Mouse (Mus musculus): Measurements from ENCODE around the gene Ankfy1.
"Not testable (repeated sequence)": the region's sequence is repeated elsewhere in the genome, so short reads cannot be mapped to it uniquely, and the experiment has no call there.

Gene Ankfy1

DNA sequence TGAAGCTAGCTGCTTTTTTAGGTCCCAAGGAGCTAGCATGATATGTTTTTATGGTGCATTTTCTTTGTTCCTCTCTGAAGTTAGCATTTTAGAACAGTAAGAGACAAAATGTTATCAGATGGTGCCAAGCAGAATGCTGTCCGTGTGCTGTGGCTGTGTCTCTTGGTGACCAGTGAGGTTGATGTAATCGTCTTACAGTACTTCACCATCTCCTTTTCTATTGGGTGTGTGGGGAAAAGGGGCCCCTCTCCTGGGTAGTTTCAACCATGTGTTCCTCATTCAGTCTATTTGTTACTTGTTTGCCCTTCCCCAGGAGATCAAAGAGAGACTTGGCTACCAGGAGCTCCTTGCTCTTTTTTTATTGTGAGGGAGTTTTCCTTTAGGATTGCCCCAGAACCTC lies 33.4 kb downstream of the Ankfy1 start:
- DNase-seq (ENCODE audit: low spot score in 2 of 2): no peak

DNA sequence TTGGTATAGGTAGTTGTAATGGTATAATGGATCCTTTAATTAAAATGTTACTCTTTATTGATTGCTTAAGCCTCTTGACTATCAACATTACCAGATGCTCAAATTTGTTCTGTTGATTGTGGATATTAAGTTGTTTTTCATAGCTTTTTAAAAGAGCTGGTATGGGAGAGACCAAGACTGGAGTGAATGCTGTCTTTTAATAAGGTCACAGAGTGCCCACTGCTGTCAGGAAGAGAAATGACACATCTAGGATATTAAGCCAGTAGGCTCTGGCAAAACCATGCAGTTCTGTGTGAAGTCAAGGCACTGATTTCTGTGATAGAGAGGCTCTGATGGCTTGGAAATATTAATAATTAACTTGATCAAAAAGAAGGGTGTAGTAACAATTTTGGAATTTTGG lies 34.1 kb downstream of the Ankfy1 start:
- DNase-seq (ENCODE audit: low spot score in 2 of 2): no peak

DNA sequence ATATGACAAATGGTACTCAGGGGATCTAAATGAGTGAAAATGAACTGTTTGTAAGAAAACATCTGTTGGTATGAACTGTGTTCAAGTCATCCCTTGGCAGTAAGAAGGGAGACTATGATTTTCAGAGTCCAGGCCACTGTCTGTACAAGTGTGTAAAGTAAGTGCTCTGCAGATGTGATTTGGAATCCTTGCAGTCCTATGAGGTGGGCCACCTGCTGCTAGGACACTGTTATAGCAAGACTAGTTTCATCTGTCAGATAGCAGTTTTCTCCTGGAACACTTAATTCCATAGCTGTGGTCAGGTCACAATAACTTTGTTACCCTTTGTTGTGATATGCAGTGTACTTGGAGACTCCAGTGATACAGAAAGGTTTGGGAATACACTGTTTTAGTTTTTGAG lies 36.2 kb downstream of the Ankfy1 start:
- no peak for DNase-seq (ENCODE audit: low spot score in 2 of 2)

DNA sequence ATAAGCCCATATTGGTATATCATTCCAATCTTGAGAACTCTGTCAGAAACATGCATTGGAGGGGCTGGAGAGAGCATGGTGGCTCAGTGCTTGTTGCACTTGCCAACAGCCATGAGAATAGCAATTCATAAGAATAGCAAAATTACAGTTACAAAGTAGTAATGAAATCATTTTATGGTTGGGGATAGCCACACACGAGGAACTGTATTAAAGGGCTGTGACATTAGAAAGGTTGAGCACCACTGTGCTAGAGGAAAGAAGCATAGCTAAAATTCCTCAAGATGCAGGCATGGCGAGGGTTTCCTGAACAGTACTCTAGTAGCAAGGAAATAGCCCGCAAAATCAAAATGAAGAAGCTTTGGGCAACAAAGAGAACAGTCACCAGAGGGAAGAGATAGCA lies 43.9 kb downstream of the Ankfy1 start:
- DNase-seq (ENCODE audit: low spot score in 2 of 2): no peak

DNA sequence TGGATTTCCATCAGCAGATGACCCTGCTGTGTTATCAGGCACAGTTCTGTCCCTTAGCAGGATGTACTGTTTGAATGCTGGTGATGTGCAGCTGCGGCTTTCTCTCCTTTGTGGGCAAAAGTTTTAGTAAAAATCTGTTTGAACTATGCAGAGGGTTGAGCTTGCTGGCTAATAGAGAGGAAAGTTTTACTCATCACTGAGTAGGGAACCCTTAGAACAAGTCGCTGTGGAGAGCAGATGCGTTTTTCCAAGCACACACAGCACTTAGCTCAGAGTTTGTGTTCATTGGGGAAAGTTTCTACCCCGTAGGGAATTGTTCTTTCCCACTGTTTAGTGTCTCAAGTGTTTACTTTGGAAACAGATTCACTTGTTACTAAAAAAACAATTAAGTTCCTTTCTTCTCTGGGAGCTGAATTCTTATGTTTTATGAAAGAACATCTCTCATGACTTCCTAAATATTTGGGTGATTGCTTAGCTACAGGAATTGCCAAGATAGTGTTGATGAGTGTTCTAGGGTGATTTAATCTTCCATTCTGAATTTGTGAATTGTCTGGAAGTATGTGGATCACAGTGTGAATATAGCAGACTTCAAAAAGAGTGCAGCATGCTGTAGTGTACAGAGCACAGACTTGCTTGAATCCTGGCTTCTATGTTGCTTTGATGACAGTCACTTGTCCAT lies 45.2 kb downstream of the Ankfy1 start:
- DNase-seq (ENCODE audit: low spot score in 2 of 2): no peak

DNA sequence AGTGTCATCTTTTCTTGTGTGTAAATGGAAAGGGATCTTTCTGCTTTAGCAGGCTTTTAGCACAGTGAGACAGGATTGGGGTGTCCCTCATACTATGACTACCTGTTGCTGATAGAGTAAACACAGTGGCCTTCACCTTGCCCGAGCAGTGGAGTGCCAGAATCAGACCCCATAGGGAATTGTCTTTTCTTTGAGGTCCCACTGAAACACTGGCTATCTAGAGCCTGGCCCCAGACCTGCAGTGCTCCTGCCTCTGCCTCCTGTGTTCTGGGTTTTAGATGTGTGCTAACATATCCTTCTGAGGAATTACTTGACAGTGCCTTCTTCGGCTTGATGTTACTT lies 45.7 kb downstream of the Ankfy1 start:
- DNase-seq (ENCODE audit: low spot score in 2 of 2): no peak

DNA sequence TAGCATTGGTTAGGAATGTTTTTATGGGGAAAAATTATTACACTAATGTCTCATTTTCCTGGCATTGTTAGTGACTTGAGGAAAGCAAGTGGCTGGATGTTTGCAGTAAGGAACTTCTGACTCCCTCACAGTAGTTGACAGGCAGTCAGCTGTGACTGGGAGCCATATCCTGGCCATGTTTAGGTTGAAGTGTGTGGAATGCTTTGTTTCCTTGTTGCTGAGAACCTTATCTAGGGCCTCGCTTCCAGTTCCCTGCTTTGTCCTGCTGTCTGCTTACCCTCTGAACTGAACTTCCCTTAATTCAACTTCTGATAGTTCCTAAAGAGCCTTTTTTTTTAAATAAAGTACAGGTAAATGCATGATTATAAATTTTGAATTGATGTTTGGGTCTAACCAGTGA lies 46.5 kb downstream of the Ankfy1 start:
- no peak for DNase-seq (ENCODE audit: low spot score in 2 of 2)

DNA sequence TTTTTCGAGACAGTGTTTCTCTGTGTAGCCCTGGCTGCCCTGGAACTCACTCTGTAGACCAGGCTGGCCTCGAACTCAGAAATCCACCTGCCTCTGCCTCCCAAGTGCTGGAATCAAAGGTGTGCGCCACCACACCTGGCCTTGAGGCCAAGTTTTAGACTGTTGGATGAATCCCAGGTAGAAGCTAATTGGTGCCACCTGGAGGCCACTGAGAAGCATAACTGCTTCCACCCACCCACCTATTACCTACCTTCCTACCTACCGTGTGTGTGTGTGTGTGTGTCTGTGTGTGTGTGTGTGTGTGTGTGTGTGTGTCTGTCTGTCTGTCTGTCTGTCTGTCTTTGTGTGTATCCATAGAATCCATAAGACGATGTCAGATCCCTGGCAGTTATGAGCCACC lies 47.7 kb downstream of the Ankfy1 start:
- not testable (repeated sequence) for DNase-seq (ENCODE audit: low spot score in 2 of 2)

DNA sequence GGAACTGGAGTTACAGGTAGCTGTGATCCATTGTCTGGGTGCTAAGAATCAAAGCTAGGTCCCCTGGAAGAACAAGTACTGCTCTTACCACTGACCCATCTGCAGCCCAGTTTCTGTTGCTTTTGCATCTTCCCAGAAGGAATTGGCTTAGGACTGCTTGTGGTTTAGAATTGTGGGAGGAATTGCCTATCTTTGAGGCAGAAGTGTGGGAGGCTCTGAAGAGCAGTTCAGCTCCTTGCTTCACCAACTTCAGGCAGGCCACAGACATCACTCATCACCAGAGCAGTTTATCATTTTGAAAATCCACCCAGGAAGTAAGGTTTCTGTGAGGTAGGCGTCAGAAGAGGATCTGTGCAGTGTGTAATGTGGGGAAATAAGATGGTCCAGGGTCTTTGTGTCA lies 49.2 kb downstream of the Ankfy1 start:
- no peak for DNase-seq (ENCODE audit: low spot score in 2 of 2)

DNA sequence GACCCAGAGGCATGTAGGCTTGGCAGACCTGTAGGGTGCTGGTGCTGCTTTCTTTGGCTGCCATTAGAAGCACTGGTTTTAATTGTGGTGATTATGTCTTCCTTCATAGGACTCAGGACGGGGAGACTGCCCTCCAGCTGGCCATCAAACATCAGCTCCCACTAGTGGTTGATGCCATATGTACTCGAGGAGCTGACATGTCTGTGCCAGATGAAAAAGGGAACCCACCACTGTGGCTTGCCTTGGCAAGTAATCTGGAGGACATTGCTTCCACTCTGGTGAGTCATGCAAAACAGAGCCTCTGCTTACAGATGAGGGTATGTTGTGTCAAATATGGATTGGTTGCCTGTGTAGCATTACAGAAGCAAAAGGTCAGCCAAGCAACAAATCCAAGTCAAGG lies 62.1 kb downstream of the Ankfy1 start:
- no peak for DNase-seq (ENCODE audit: low spot score in 2 of 2)

DNA sequence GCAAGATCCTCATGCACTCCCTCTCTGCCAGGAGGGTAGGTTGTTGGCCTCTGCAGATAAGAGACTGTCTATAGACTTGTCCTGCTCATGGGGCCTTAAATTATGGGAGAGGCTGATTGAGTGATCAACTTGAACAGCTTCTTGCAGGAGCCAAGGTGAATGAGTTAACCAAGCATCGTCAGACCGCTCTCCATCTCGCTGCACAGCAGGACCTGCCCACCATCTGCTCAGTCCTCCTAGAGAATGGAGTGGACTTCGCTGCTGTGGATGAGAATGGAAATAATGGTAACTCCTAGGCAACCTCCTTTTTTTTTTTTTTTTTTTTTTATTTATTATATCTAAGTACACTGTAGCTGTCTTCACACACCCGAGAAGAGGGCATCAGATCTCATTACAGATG lies 68.5 kb downstream of the Ankfy1 start:
- DNase-seq (ENCODE audit: low spot score in 2 of 2): no peak

DNA sequence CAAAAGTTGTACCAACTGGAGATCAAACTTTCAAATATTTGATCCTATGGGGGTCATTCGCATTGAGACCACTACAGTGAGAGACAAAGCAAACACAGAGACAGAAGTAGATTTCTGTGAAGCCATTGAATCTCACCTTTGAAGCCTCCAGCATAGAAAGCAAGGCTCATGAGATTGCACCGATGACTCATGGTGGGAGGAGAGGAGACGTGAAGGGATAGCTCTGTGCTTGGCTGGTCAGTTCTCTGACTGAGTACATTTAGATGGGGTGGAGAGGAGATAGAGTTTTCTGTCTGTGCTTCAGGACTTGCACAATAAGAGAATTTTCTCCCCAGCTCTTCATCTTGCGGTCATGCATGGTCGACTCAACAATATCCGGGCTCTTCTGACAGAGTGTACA lies 69.8 kb downstream of the Ankfy1 start:
- no peak for DNase-seq (ENCODE audit: low spot score in 2 of 2)

DNA sequence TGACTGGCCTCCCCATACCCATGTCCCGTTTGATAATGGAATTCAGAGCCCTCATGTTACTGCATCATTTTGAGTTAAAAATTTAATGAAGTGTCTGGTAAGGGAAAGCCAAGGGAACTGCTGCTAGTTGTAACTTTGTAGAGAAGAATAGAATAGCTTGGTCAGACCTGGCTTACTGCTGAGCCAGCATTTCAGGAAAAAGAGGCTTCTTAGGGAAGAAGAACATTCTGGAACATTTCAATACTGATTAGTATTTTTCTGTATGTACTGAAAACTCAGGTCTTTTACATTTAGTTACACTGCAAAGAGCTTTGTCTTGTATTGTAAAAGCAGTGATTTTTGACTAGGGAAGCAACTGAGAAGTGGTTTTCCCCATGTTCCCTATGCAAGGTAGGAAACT lies 71.0 kb downstream of the Ankfy1 start:
- no peak for DNase-seq (ENCODE audit: low spot score in 2 of 2)

DNA sequence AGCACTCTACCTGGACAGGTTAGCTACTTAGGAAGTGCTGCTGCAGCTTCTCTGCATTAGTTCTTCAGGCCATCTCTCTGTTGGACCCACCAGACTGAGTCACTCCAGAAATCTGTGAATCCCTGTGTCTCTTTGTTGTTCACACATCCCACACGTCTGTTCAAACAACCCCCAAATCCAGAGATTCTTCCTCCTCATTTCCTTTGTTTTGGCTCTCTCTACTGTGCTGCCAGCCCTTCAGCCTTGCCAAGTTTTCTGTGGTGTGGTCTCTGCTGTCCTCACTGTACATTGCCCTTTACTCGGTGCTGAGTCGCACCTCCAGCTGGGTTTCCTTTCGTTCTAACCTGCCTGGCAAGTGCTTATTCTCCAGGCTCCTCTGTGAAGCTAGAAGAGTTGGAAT lies 74.5 kb downstream of the Ankfy1 start:
- no peak for DNase-seq (ENCODE audit: low spot score in 2 of 2)

DNA sequence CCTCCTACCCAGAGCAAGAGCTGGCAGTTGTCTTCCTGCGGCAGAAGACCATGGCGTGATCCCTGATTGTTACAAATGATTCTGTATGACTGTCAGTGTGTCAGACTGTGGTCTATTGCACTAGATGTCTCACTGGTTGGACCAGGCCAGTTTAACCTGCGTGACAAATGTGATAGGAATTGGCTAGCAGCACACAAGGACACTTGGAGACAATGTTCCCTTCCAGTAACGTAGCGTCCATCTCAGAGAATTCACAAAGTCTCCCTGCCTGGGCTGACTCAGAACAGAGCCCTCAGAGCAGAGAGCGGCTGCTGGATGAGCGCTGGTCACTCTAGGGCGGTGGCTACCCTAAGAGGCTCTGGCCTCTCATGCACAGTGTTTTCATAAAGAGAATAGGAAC lies 77.9 kb downstream of the Ankfy1 start:
- no peak for DNase-seq (ENCODE audit: low spot score in 2 of 2)

DNA sequence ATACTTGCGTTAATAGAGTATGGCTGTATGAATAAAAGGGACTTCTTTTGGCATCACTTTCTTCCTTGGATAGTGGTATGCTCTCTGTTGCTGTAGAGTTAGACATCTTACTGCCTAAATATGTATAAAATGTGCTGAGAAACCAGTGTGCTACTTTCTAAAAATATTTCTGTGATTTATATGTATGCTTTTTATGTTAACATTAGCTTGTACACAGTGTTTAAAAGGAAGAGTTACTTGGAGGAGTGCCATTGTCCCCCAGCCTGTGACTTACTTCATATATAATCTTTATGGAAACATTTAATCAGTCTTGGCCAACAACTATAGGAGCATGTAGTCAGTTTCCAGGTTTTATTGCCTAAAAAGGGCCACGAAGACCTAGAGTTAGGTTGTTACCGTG lies 79.3 kb downstream of the Ankfy1 start:
- DNase-seq (ENCODE audit: low spot score in 2 of 2): no peak

DNA sequence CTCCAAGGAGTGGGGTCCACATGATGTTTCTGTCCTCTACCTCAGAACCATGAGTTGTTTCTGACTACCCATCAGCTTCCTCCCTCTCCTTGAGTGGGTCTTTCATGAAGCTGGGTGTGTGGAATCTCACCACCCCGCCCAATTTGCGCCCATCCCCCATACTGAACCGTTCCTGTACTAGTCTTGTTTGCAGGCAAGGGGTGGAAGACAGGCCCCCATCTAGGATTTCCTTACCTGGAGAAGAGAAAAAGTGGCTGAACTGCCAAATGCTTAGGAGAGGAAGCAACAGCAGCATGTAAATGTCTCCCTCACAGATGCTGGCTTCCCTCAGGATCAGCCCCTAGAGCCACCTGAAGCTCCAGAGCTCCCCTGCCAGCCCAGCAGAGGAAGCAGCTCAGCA lies 80.5 kb downstream of the Ankfy1 start:
- no peak for DNase-seq (ENCODE audit: low spot score in 2 of 2)

DNA sequence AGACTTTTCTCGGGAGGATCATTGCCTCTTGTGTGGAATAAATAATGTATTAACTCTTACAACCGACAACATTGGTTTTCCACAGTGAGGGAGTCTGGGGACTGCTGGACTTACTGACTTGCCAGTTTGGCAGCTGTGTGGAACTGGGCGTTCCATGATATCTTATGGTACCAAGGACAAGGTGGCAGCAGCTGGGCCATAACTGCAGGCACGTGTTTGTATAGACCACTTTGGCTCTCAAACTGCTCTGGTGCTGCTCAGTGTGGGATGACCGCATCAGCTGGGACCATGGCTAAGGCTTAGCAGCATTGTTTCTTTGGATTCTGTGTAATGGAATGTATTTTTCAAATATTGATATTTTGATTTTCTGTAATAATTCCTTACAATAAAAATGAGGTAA lies 81.0 kb downstream of the Ankfy1 start:
- DNase-seq (ENCODE audit: low spot score in 2 of 2): no peak

DNA sequence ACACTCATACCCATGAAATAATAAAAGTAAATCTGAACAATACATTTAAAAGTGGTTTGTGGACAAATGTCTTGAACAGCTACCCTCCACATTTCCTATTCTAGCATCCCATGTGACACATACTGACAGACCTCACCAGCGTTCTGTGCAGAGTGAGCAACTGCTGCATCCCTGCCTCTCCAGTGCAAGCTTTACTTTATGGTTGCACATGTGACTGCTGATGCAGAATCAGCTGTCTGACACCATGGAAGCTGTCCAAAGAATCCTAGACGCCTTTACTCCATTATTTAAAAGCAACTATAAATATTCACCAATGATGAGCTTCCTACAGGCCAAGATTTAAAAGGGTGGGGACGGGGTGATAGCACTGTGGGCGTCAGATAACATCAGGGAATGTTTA lies 81.7 kb downstream of the Ankfy1 start:
- DNase-seq (ENCODE audit: low spot score in 2 of 2): no peak

DNA sequence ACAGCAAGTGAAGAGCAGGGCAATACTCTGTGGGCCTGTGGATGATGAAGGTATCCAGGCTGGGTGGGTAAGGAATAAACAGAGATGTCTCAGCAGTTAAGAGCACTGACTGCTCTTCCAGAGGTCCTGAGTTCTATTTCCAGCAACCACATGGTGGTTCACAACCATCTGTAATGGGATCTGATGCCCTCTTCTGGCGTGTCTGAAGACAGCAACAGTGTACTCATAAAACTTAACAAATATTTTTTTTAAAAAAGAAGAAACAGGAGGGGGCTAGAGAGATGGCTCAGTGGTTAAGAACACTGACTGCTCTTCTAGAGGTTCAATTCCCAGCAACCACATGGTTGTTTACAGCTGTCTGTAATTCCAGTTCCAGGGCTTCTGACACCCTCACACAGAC lies 82.8 kb downstream of the Ankfy1 start:
- DNase-seq (ENCODE audit: low spot score in 2 of 2): not testable (repeated sequence)

DNA sequence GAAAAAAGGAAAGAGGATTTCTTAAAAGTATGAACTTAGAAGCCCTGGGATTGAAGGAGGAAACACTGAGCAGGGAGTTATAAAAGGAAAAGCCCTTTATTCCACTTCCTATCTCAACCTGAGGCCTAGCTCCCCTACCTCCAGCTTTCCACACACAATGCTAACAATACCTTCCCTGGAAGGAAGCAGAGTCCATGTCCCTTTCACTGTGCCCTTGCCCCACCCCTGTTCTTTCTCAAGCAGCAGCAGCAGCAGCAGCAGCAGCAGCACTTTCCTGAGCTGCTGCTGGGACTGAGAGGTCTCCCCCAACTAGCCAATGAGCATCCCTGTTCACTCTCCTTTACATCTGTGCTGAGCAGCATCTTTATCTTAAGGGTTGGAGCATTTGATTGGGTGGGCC lies 89.2 kb downstream of the Ankfy1 start:
- DNase-seq (ENCODE audit: low spot score in 2 of 2): no peak

DNA sequence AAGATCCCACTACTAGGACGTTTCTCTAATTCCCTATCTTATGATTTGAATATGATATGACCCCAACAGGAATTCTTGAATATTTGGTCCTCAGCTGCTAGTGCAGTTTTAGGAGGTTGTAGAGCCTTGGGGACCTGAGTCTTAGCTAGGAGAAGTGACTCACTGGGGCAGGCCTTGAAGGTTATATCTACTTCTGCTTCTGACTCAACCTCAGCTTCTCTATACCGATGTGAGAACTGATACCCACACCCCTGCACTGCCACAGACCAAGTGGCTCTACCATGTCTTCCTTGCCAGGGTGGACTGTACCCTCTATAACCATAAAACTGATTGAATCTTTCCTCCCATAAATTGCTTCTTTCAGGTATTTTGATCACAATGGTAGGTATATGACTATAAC lies 92.3 kb downstream of the Ankfy1 start:
- DNase-seq (ENCODE audit: low spot score in 2 of 2): no peak

DNA sequence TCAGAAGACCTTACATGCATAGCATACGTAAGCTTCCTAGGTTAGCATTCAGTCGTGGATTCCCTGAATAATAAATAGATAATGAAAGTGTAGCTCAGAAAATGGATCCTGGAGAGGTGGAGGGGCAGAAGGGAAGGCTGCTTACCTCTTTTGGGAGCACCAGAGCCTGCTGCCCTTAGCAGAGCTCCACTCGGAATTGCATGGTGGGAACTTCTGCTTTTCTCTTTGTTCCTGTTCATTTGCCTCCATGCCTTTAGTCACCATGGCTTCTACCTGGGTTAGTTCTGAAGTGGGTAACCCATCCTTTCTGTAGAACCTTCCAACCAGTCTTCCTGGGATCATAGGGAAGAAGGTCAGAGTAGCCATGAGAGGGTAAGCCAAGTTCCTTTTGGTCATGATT lies 92.7 kb downstream of the Ankfy1 start:
- DNase-seq (ENCODE audit: low spot score in 2 of 2): no peak

DNA sequence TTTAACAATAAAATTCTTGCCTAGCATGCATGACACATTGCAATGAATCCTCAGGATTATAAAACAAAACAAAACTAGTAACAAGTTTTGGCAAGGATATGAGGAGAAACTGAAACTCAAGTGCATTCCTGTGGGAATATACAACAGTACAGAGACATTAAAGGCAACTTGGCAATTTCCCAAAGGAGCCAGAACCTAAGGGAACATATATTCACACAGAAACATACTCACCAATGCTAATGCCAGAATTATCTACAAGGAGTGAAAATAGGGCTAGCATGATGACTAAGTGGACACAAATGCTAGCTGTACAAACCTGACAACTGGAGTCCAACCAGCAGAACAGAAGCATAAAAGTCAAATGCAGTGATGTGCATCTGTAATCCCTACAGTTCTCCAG lies 102.2 kb downstream of the Ankfy1 start:
- no peak for DNase-seq (ENCODE audit: low spot score in 2 of 2)

DNA sequence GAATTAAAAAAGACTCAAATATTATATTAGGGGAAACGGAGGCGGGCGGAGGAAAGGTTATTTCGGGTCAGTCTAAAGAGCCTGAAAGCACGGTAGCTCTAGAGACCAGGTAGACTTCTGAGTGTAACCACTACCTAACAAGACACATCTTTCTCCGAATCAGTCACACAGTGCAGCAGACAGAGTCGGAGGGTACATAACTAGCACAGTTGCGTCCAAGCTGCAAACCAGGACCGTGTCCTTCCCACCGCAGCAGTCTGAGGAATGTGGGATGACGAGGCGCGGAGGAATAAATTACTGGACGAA lies 105.3 kb downstream of the Ankfy1 start:
- no peak for DNase-seq (ENCODE audit: low spot score in 2 of 2)

All from cerebellum, postnatal 4 days (tissue).